ENCODE assay signal across 9 mouse cellular contexts in genomic region chr9:107668011-107668410, GRCm38 (mm10). TPM values are rescaled to one million over a fixed set of nuclear protein-coding genes. Genes with fewer than 3 reads are reported as not detected.
A peak's percentile ranks its signal among the peaks of the same experiment; 100 is the strongest.
DNase-seq lines count a peak whose midpoint lies in the region; ATAC-seq and TF ChIP-seq lines count a peak whose summit lies in the region.
"Had no signal": no experiment of that assay in that cellular context is flagged by ENCODE, and none has a peak within 500 bp of the region (broad histone marks: within the 10 kb centered on the region; RNA-seq: fewer than 3 reads in every experiment).

No protein-coding gene starts in this region.

- no peak for TF ChIP-seq EP300 in heart, adult 2 months (IDR thresholded peaks at IDR 0.05; ENCODE audit: insufficient read depth, low read depth, low read length)

- H3K9ac ChIP-seq in heart, adult 2 months (ENCODE audit: low read depth, low read length) = no peak overlapping the region
- peak overlapping the region; percentile 63 for H3K9ac ChIP-seq in lung, embryonic 16.5 days (ENCODE audit: low read length)
- no peak overlapping the region for H3K9ac ChIP-seq in limb, embryonic 14.5 days (ENCODE audit: low read depth, low read length, severe bottlenecking)
- H3K9ac ChIP-seq in stomach, embryonic 15.5 days = no peak overlapping the region

- no peaks in the 10 kb centered on the region for H3K9me3 ChIP-seq in lung, embryonic 16.5 days (ENCODE audit: control insufficient read depth, low read length)
- H3K9me3 ChIP-seq in limb, embryonic 14.5 days (ENCODE audit: control insufficient read depth, low read length) = no peaks in the 10 kb centered on the region
- H3K9me3 ChIP-seq in stomach, embryonic 15.5 days = no peaks in the 10 kb centered on the region

- no peaks in the 10 kb centered on the region for H3K36me3 ChIP-seq in heart, adult 2 months (ENCODE audit: control insufficient read depth, insufficient read depth, low read length)
- no peaks in the 10 kb centered on the region for H3K36me3 ChIP-seq in lung, embryonic 16.5 days (ENCODE audit: control insufficient read depth, insufficient read depth, low read length)
- H3K36me3 ChIP-seq in limb, embryonic 14.5 days (ENCODE audit: control insufficient read depth, insufficient read depth, low read length) = no peaks in the 10 kb centered on the region
- no peaks in the 10 kb centered on the region for H3K36me3 ChIP-seq in stomach, embryonic 15.5 days

- no peaks in the 10 kb centered on the region for H3K27me3 ChIP-seq in heart, adult 2 months (ENCODE audit: control insufficient read depth, insufficient read depth, low read length)
- peaks cover 15% of the 10 kb centered on the region for H3K27me3 ChIP-seq in lung, embryonic 16.5 days (ENCODE audit: control insufficient read depth, insufficient read depth, low read depth, low read length)
- H3K27me3 ChIP-seq in limb, embryonic 14.5 days (ENCODE audit: control insufficient read depth, insufficient read depth, low read length) = peaks cover 4% of the 10 kb centered on the region; the same call in 1 of the 2 replicates
- peaks cover 14% of the 10 kb centered on the region for H3K27me3 ChIP-seq in stomach, embryonic 15.5 days (replicated peaks)

- H3K4me1 ChIP-seq in heart, adult 2 months (ENCODE audit: control insufficient read depth, insufficient read depth, low read length) = peaks cover 14% of the 10 kb centered on the region; the same call in 1 of the 2 replicates
- H3K4me1 ChIP-seq in lung, embryonic 16.5 days (replicated peaks; ENCODE audit: control insufficient read depth, insufficient read depth, low read length) = peaks cover 20% of the 10 kb centered on the region
- peaks cover 8% of the 10 kb centered on the region for H3K4me1 ChIP-seq in limb, embryonic 14.5 days (ENCODE audit: control insufficient read depth, insufficient read depth, low read length)
- H3K4me1 ChIP-seq in stomach, embryonic 15.5 days = peaks cover 16% of the 10 kb centered on the region

- H3K27ac ChIP-seq in heart, adult 2 months = peak overlapping the region; percentile 85
- H3K27ac ChIP-seq in lung, embryonic 16.5 days (ENCODE audit: low read length) = no peak overlapping the region
- no peak overlapping the region for H3K27ac ChIP-seq in limb, embryonic 14.5 days (replicated peaks; ENCODE audit: low read depth, low read length)
- H3K27ac ChIP-seq in stomach, embryonic 15.5 days = peak overlapping the region; percentile 40; the same call in 1 of the 2 replicates

- no peak overlapping the region; the same call in 1 of the 2 replicates for H3K4me2 ChIP-seq in lung, embryonic 16.5 days (ENCODE audit: low read depth, low read length)
- H3K4me2 ChIP-seq in limb, embryonic 14.5 days (replicated peaks; ENCODE audit: low read depth, low read length, severe bottlenecking) = peak overlapping the region; percentile 97; the same call in 1 of the 2 replicates
- H3K4me2 ChIP-seq in stomach, embryonic 15.5 days = peak overlapping the region; percentile 92

- no peak for TF ChIP-seq CTCF in heart, adult 2 months (IDR thresholded peaks at IDR 0.05)

- no peak overlapping the region for H3K4me3 ChIP-seq in heart, adult 2 months
- no peak overlapping the region for H3K4me3 ChIP-seq in lung, embryonic 16.5 days (ENCODE audit: low read length)
- no peak overlapping the region for H3K4me3 ChIP-seq in limb, embryonic 14.5 days (replicated peaks; ENCODE audit: low read length)
- no peak overlapping the region for H3K4me3 ChIP-seq in stomach, embryonic 15.5 days (replicated peaks)

- no peaks in the 10 kb centered on the region; the same call in 1 of the 2 replicates for H3K79me2 ChIP-seq in heart, adult 2 months (replicated peaks; ENCODE audit: control insufficient read depth, insufficient read depth, low read length)

- TF ChIP-seq POLR2A in heart, adult 2 months (IDR thresholded peaks at IDR 0.05; ENCODE audit: insufficient read depth, low read depth, low read length) = no peak
- no peak for TF ChIP-seq POLR2A in limb, embryonic 14.5 days (IDR thresholded peaks at IDR 0.05; ENCODE audit: borderline replicate concordance, extremely low read depth, insufficient read depth, insufficient read length)

- DNase-seq in heart, adult 2 months = no peak
- DNase-seq in heart, postnatal 36 days = no peak
- DNase-seq in lung, postnatal 36 days = no peak
- no peak for DNase-seq in limb, embryonic 14.5 days (ENCODE audit: low spot score)
- no peak for DNase-seq in yolk sac, embryonic 10.5 days (ENCODE audit: low spot score)
- no peak for DNase-seq in lung, postnatal 4 days

- WGBS in heart, adult 2 months = 25% methylated on average over 8 of the region's 8 CpGs
- 31% methylated on average over 8 of the region's 8 CpGs for WGBS in lung, embryonic 16.5 days
- 47% methylated on average over 8 of the region's 8 CpGs for WGBS in limb, embryonic 14.5 days
- 52% methylated on average over 8 of the region's 8 CpGs for WGBS in stomach, embryonic 15.5 days

- ATAC-seq in lung, embryonic 16.5 days (ENCODE audit: low read depth) = no peak
- no peak for ATAC-seq in limb, embryonic 14.5 days (ENCODE audit: low FRiP score, low read depth)
- ATAC-seq in stomach, embryonic 15.5 days (ENCODE audit: insufficient read depth, low FRiP score, low read depth) = no peak

- intact Hi-C loops in heart, adult 2 months (cut with DNase I) = no loop called here
- intact Hi-C loops in heart, postnatal 36 days (cut with DNase I) = no loop called here

RNA-seq across cellular contexts. Expression of gene Slc38a3, which starts 1.3 kb away (rescaled TPM):
- 10 to 100 TPM; 71.5 to 88.3 TPM for total RNA-seq in heart, adult 2 months (2021)
- polyA plus RNA-seq in heart, adult 2 months (2012; rRNA removed) = 162 and 314 TPM in 2 replicates
- 10 to 100 TPM; 66.0 to 80.3 TPM for total RNA-seq in heart, postnatal 36 days (2021)
- polyA plus RNA-seq in lung, embryonic 16.5 days (2015; fragmentation: Nextera tagmentation; extraction: Ambion mirVana) = 4.5 and 5.4 TPM in 2 replicates
- polyA plus RNA-seq in limb, embryonic 14.5 days (2012; rRNA removed) = 22.4 and 31.8 TPM in 2 replicates
- 3.7 and 6.0 TPM in 2 replicates for polyA plus RNA-seq in limb, embryonic 14.5 days (2014; fragmentation: Nextera tagmentation; extraction: Ambion mirVana)
- polyA plus RNA-seq in stomach, embryonic 15.5 days (2015; fragmentation: Nextera tagmentation; extraction: Ambion mirVana) = 19.5 and 28.6 TPM in 2 replicates

RNA-seq across cellular contexts. Expression of gene Gnat1, which starts 11.5 kb away (rescaled TPM):
- total RNA-seq in heart, adult 2 months (2021) = not detected
- polyA plus RNA-seq in heart, adult 2 months (2012; rRNA removed) = not detected in 2 replicates
- total RNA-seq in heart, postnatal 36 days (2021) = not detected
- polyA plus RNA-seq in lung, embryonic 16.5 days (2015; fragmentation: Nextera tagmentation; extraction: Ambion mirVana) = 0.65 and 1.2 TPM in 2 replicates
- 0.28 and 0.44 TPM in 2 replicates for polyA plus RNA-seq in limb, embryonic 14.5 days (2012; rRNA removed)
- 0.55 and 0.57 TPM in 2 replicates for polyA plus RNA-seq in limb, embryonic 14.5 days (2014; fragmentation: Nextera tagmentation; extraction: Ambion mirVana)
- 1.1 and 1.9 TPM in 2 replicates for polyA plus RNA-seq in stomach, embryonic 15.5 days (2015; fragmentation: Nextera tagmentation; extraction: Ambion mirVana)
- total RNA-seq: gastrocnemius, adult 8-10 months had no signal

RNA-seq across cellular contexts. Expression of gene Gnai2, which starts 32.8 kb away (rescaled TPM):
- total RNA-seq in heart, adult 2 months (2021) = 100 to 1,000 TPM; 243 to 250 TPM
- 311 and 386 TPM in 2 replicates for polyA plus RNA-seq in heart, adult 2 months (2012; rRNA removed)
- total RNA-seq in heart, postnatal 36 days (2021) = 100 to 1,000 TPM; 248 to 259 TPM
- 457 and 458 TPM in 2 replicates for polyA plus RNA-seq in lung, embryonic 16.5 days (2015; fragmentation: Nextera tagmentation; extraction: Ambion mirVana)
- polyA plus RNA-seq in limb, embryonic 14.5 days (2012; rRNA removed) = 496 and 627 TPM in 2 replicates
- polyA plus RNA-seq in limb, embryonic 14.5 days (2014; fragmentation: Nextera tagmentation; extraction: Ambion mirVana) = 392 and 411 TPM in 2 replicates
- 355 and 371 TPM in 2 replicates for polyA plus RNA-seq in stomach, embryonic 15.5 days (2015; fragmentation: Nextera tagmentation; extraction: Ambion mirVana)

RNA-seq across cellular contexts. Expression of gene Sema3f, which starts 42.3 kb away (rescaled TPM):
- total RNA-seq in heart, adult 2 months (2021) = 10 to 100 TPM; 13.4 to 16.8 TPM
- 29.1 and 31.8 TPM in 2 replicates for polyA plus RNA-seq in heart, adult 2 months (2012; rRNA removed)
- 10 to 100 TPM; 16.0 to 16.9 TPM for total RNA-seq in heart, postnatal 36 days (2021)
- polyA plus RNA-seq in lung, embryonic 16.5 days (2015; fragmentation: Nextera tagmentation; extraction: Ambion mirVana) = 10.4 and 11.8 TPM in 2 replicates
- polyA plus RNA-seq in limb, embryonic 14.5 days (2012; rRNA removed) = 228 and 332 TPM in 2 replicates
- 48.8 and 55.6 TPM in 2 replicates for polyA plus RNA-seq in limb, embryonic 14.5 days (2014; fragmentation: Nextera tagmentation; extraction: Ambion mirVana)
- polyA plus RNA-seq in stomach, embryonic 15.5 days (2015; fragmentation: Nextera tagmentation; extraction: Ambion mirVana) = 19.7 and 21.3 TPM in 2 replicates

RNA-seq across cellular contexts. Expression of gene Sema3b, which starts 59.0 kb away (rescaled TPM):
- total RNA-seq in heart, adult 2 months (2021) = 10 to 100 TPM; 19.9 to 24.2 TPM
- polyA plus RNA-seq in heart, adult 2 months (2012; rRNA removed) = 33.7 and 39.1 TPM in 2 replicates
- 10 to 100 TPM; 18.5 to 22.0 TPM for total RNA-seq in heart, postnatal 36 days (2021)
- polyA plus RNA-seq in lung, embryonic 16.5 days (2015; fragmentation: Nextera tagmentation; extraction: Ambion mirVana) = 11.8 and 12.5 TPM in 2 replicates
- polyA plus RNA-seq in limb, embryonic 14.5 days (2012; rRNA removed) = 23.2 and 23.7 TPM in 2 replicates
- 7.7 and 11.2 TPM in 2 replicates for polyA plus RNA-seq in limb, embryonic 14.5 days (2014; fragmentation: Nextera tagmentation; extraction: Ambion mirVana)
- polyA plus RNA-seq in stomach, embryonic 15.5 days (2015; fragmentation: Nextera tagmentation; extraction: Ambion mirVana) = 13.2 and 16.5 TPM in 2 replicates

Comparison
In these comparisons a context has a peak if more than half of its experiments do, and no peak if none do; other contexts are left out.
1. H3K27ac ChIP-seq: peak in heart, adult 2 months (single experiment) and stomach, embryonic 15.5 days (single experiment); none in lung, embryonic 16.5 days (single experiment) and limb, embryonic 14.5 days (single experiment).